Mouse (Mus musculus) midbrain, embryonic 15.5 days (tissue): ENCODE data around the gene Wipf2. TPM values are rescaled to one million over a fixed set of nuclear protein-coding genes. Genes with fewer than 3 reads are reported as not detected.
"Not testable (repeated sequence)": the region's sequence is repeated elsewhere in the genome, so short reads cannot be mapped to it uniquely, and the experiment has no call there.

Experiments used
- ATAC-seq: fragments of 200-750 bp; cut with Nextera tagmentation; replicated peaks from 2 replicates; pipeline ENCODE4 v1.8.0; 2017; ENCODE audit warnings: moderate TSS enrichment
- H3K27ac ChIP-seq: fragments of 300-500 bp; sonication (generic); 2 replicates; pipeline ENCODE4 v1.5.1; 2015; ENCODE audit warnings: mild to moderate bottlenecking, inconsistent platforms
- H3K27me3 ChIP-seq: fragments of 300-500 bp; sonication (generic); replicated peaks from 2 replicates; pipeline ENCODE4 v1.6.1; 2015; ENCODE audit warnings: inconsistent platforms
- H3K36me3 ChIP-seq: fragments of 300-500 bp; sonication (generic); replicated peaks from 2 replicates; pipeline ENCODE4 v1.6.1; 2015; ENCODE audit warnings: inconsistent platforms
- H3K4me1 ChIP-seq: fragments of 300-500 bp; sonication (generic); 2 replicates; pipeline ENCODE4 v1.6.1; 2015; ENCODE audit warnings: inconsistent platforms
- H3K4me2 ChIP-seq: fragments of 300-500 bp; sonication (generic); 2 replicates; pipeline ENCODE4 v1.6.1; 2015; ENCODE audit warnings: inconsistent platforms, mild to moderate bottlenecking, moderate library complexity
- H3K4me3 ChIP-seq: fragments of 300-500 bp; sonication (generic); 2 replicates; pipeline ENCODE4 v1.5.1; 2015; ENCODE audit warnings: mild to moderate bottlenecking, inconsistent platforms
- H3K9ac ChIP-seq: fragments of 300-500 bp; sonication (generic); 2 replicates; pipeline ENCODE4 v1.6.1; 2015; ENCODE audit warnings: mild to moderate bottlenecking, inconsistent platforms
- H3K9me3 ChIP-seq: fragments of 300-500 bp; sonication (generic); 2 replicates; pipeline ENCODE4 v1.6.1; 2016; ENCODE audit warnings: inconsistent platforms
- WGBS: fragments of 180-500 bp; shearing (Covaris S2); methylation state at CpG from one replicate; pipeline ENCODE4 v1.1.7; 2015; ENCODE audit warnings: mixed read lengths; 5-methylcytosine and 5-hydroxymethylcytosine counted together
- polyA plus RNA-seq: library from polyadenylated mRNA; unstranded; fragments of >200 nt; fragmentation: Nextera tagmentation; extraction: Ambion mirVana; gene quantifications from 2 replicates; pipeline ENCODE4 v1.2.1, GENCODE M21; 2015

The Wipf2 gene
- polyA plus RNA-seq, 1 experiment from 2014 or later, result 4.9 TPM

- ATAC-seq, result peak; percentile 31; the same call in 1 of the 2 replicates
- H3K4me2 ChIP-seq, result peak overlapping the region; percentile 58
- H3K9me3 ChIP-seq, result no peaks in the 10 kb centered on the region
- peak overlapping the region; percentile 65 for H3K9ac ChIP-seq
- no peaks in the 10 kb centered on the region for H3K36me3 ChIP-seq
- H3K27me3 ChIP-seq, result no peaks in the 10 kb centered on the region
- H3K27ac ChIP-seq, result no peak overlapping the region
- 10% methylated on average over 12 of the region's 12 CpGs for WGBS
- peaks cover 76% of the 10 kb centered on the region for H3K4me1 ChIP-seq
- peak overlapping the region; percentile 56 for H3K4me3 ChIP-seq
Observed at GRCm38 (mm10) chr11:98928186-98928893, 64.9 kb downstream of the Wipf2 start.

GRCm38 (mm10) chr11:98929503-98929902 lies 66.1 kb downstream of the Wipf2 start:
- Histone ChIP-seq H3K36me3 (no peaks in the 10 kb centered on the region), H3K4me3 (no peak overlapping the region), H3K4me2 (peak overlapping the region; percentile 58), H3K27me3 (no peaks in the 10 kb centered on the region), H3K9ac (no peak overlapping the region), H3K27ac (no peak overlapping the region), H3K9me3 (no peaks in the 10 kb centered on the region), H3K4me1 (peaks cover 75% of the 10 kb centered on the region)
- no peak for ATAC-seq
- 2% methylated on average over 9 of the region's 9 CpGs for WGBS

GRCm38 (mm10) chr11:98930127-98930601 lies 66.7 kb downstream of the Wipf2 start:
- Histone ChIP-seq H3K27ac (peak overlapping the region; percentile 12; the same call in 1 of the 2 replicates), H3K4me3 (no peak overlapping the region)
- WGBS, result 41% methylated on average over 7 of the region's 7 CpGs

GRCm38 (mm10) chr11:98930773-98931512 lies 67.5 kb downstream of the Wipf2 start:
- Histone ChIP-seq H3K9me3 (no peaks in the 10 kb centered on the region), H3K4me1 (peaks cover 63% of the 10 kb centered on the region), H3K4me3 (no peak overlapping the region), H3K27me3 (peaks cover 9% of the 10 kb centered on the region), H3K36me3 (no peaks in the 10 kb centered on the region), H3K27ac (0 out of 2 replicates have a peak overlapping the region, but pooled peaks have one; percentile 15), H3K9ac (no peak overlapping the region), H3K4me2 (no peak overlapping the region)
- 52% methylated on average over 10 of the region's 10 CpGs for WGBS
- ATAC-seq, result no peak

More at GRCm38 (mm10) chr11:98930127-98930601, 66.7 kb downstream of the Wipf2 start:
- H3K36me3 ChIP-seq, result no peaks in the 10 kb centered on the region
- no peaks in the 10 kb centered on the region for H3K9me3 ChIP-seq
- peaks cover 69% of the 10 kb centered on the region for H3K4me1 ChIP-seq
- peak overlapping the region; percentile 58 for H3K4me2 ChIP-seq
- H3K27me3 ChIP-seq, result peaks cover 5% of the 10 kb centered on the region
- no peak overlapping the region for H3K9ac ChIP-seq
- no peak for ATAC-seq

- no peak overlapping the region for H3K4me2 ChIP-seq
- no peak overlapping the region for H3K9ac ChIP-seq
- H3K36me3 ChIP-seq, result no peaks in the 10 kb centered on the region
- H3K27me3 ChIP-seq, result peaks cover 9% of the 10 kb centered on the region
- H3K27ac ChIP-seq, result no peak overlapping the region
- H3K4me1 ChIP-seq, result peaks cover 65% of the 10 kb centered on the region
- no peaks in the 10 kb centered on the region for H3K9me3 ChIP-seq
- WGBS, result 29% methylated on average over 7 of the region's 7 CpGs
- no peak overlapping the region for H3K4me3 ChIP-seq
- ATAC-seq, result no peak
Observed at GRCm38 (mm10) chr11:98931513-98932292, 68.3 kb downstream of the Wipf2 start.

GRCm38 (mm10) chr11:98932293-98933091 lies 69.1 kb downstream of the Wipf2 start:
- Histone ChIP-seq H3K4me2 (no peak overlapping the region), H3K9me3 (no peaks in the 10 kb centered on the region), H3K27me3 (peaks cover 9% of the 10 kb centered on the region), H3K36me3 (no peaks in the 10 kb centered on the region), H3K4me1 (peaks cover 68% of the 10 kb centered on the region), H3K27ac (no peak overlapping the region), H3K4me3 (no peak overlapping the region), H3K9ac (no peak overlapping the region)
- ATAC-seq, result no peak
- whole genome bisulfite sequencing, result 43% methylated on average over 17 of the region's 19 CpGs

GRCm38 (mm10) chr11:98933151-98933550 lies 69.7 kb downstream of the Wipf2 start:
- peaks cover 71% of the 10 kb centered on the region for H3K4me1 ChIP-seq
- H3K4me2 ChIP-seq, result no peak overlapping the region
- H3K36me3 ChIP-seq, result no peaks in the 10 kb centered on the region
- WGBS, result 46% methylated on average over 9 of the region's 9 CpGs
- H3K9ac ChIP-seq, result no peak overlapping the region
- no peak for ATAC-seq
- H3K9me3 ChIP-seq, result no peaks in the 10 kb centered on the region
- H3K27me3 ChIP-seq, result peaks cover 9% of the 10 kb centered on the region
- H3K27ac ChIP-seq, result no peak overlapping the region
- no peak overlapping the region for H3K4me3 ChIP-seq

GRCm38 (mm10) chr11:98933847-98934246 lies 70.4 kb downstream of the Wipf2 start:
- H3K4me1 ChIP-seq, result peaks cover 70% of the 10 kb centered on the region
- H3K27me3 ChIP-seq, H3K36me3 ChIP-seq, ATAC-seq, H3K4me2 ChIP-seq, H3K9ac ChIP-seq, H3K4me3 ChIP-seq, H3K27ac ChIP-seq, H3K9me3 ChIP-seq: not testable (repeated sequence)
- WGBS, result 94% methylated on average over 2 of the region's 2 CpGs

- Histone ChIP-seq H3K27me3 (peaks cover 11% of the 10 kb centered on the region), H3K4me1 (peaks cover 68% of the 10 kb centered on the region), H3K9me3 (no peaks in the 10 kb centered on the region), H3K9ac (no peak overlapping the region), H3K27ac (no peak overlapping the region), H3K4me2 (no peak overlapping the region), H3K4me3 (no peak overlapping the region), H3K36me3 (no peaks in the 10 kb centered on the region)
- WGBS, result 89% methylated on average over 3 of the region's 3 CpGs
- no peak for ATAC-seq
Observed at GRCm38 (mm10) chr11:98934367-98934766, 70.9 kb downstream of the Wipf2 start.

GRCm38 (mm10) chr11:98935123-98935522 lies 71.7 kb downstream of the Wipf2 start:
- WGBS, result 85% methylated on average over 3 of the region's 3 CpGs
- peaks cover 67% of the 10 kb centered on the region for H3K4me1 ChIP-seq
- no peaks in the 10 kb centered on the region for H3K9me3 ChIP-seq
- no peak overlapping the region for H3K4me3 ChIP-seq
- H3K27me3 ChIP-seq, result peaks cover 12% of the 10 kb centered on the region
- H3K27ac ChIP-seq, result no peak overlapping the region
- H3K4me2 ChIP-seq, result no peak overlapping the region
- ATAC-seq, result no peak
- no peak overlapping the region for H3K9ac ChIP-seq
- H3K36me3 ChIP-seq, result no peaks in the 10 kb centered on the region

GRCm38 (mm10) chr11:98936170-98936569 lies 72.7 kb downstream of the Wipf2 start:
- H3K4me3 ChIP-seq, result 0 out of 2 replicates have a peak overlapping the region, but pooled peaks have one; percentile 5
- no peaks in the 10 kb centered on the region for H3K9me3 ChIP-seq
- H3K27me3 ChIP-seq, result peaks cover 12% of the 10 kb centered on the region
- 3% methylated on average over 29 of the region's 29 CpGs for WGBS
- no peak overlapping the region for H3K27ac ChIP-seq
- ATAC-seq, result no peak
- peak overlapping the region; percentile 99 for H3K4me2 ChIP-seq
- no peaks in the 10 kb centered on the region for H3K36me3 ChIP-seq
- peaks cover 67% of the 10 kb centered on the region for H3K4me1 ChIP-seq
- no peak overlapping the region for H3K9ac ChIP-seq
